Mouse (Mus musculus) limb, embryonic 14.5 days (tissue): ENCODE data around the gene Cadps. TPM values are rescaled to one million over a fixed set of nuclear protein-coding genes. Genes with fewer than 3 reads are reported as not detected.

Source experiments
- ATAC-seq: fragments of 200-750 bp; cut with Nextera tagmentation; 2 replicates; pipeline ENCODE4 v1.8.0; 2017; ENCODE audit warnings: low read depth, moderate number of reproducible peaks, moderate TSS enrichment; ENCODE audit not compliant: low FRiP score
- DNase-seq: peaks from one replicate; pipeline ENCODE4 v3.0.0-alpha.2; 2015; ENCODE audit warnings: low spot score
- H3K27ac ChIP-seq: fragments of 300-500 bp; sonication (generic); replicated peaks from 2 replicates; pipeline ENCODE4 v1.5.1; 2014; ENCODE audit warnings: low read depth, mild to moderate bottlenecking, low read length, moderate library complexity, mixed read lengths
- H3K27me3 ChIP-seq: fragments of 300-500 bp; sonication (generic); 2 replicates; pipeline ENCODE4 v1.6.1; 2014; ENCODE audit warnings: low read length, mixed read lengths; ENCODE audit not compliant: control insufficient read depth, insufficient read depth
- H3K36me3 ChIP-seq: fragments of 300-500 bp; sonication (generic); 2 replicates; pipeline ENCODE4 v1.6.1; 2014; ENCODE audit warnings: mild to moderate bottlenecking, low read length, moderate library complexity, mixed read lengths; ENCODE audit not compliant: control insufficient read depth, insufficient read depth
- H3K4me1 ChIP-seq: fragments of 300-500 bp; sonication (generic); 2 replicates; pipeline ENCODE4 v1.6.1; 2014; ENCODE audit warnings: antibody characterized with exemption, low read length, mixed read lengths; ENCODE audit not compliant: control insufficient read depth, insufficient read depth
- H3K4me2 ChIP-seq: fragments of 300-500 bp; sonication (generic); replicated peaks from 2 replicates; pipeline ENCODE4 v1.6.1; 2014; ENCODE audit warnings: low read depth, mild to moderate bottlenecking, low read length, moderate library complexity; ENCODE audit not compliant: severe bottlenecking
- H3K4me3 ChIP-seq: fragments of 300-500 bp; sonication (generic); replicated peaks from 2 replicates; pipeline ENCODE4 v1.5.1; 2014; ENCODE audit warnings: low read length
- H3K9ac ChIP-seq: fragments of 300-500 bp; sonication (generic); 2 replicates; pipeline ENCODE4 v1.6.1; 2014; ENCODE audit warnings: mild to moderate bottlenecking, low read depth, low read length, moderate library complexity; ENCODE audit not compliant: severe bottlenecking
- H3K9me3 ChIP-seq: fragments of 300-500 bp; sonication (generic); 2 replicates; pipeline ENCODE4 v1.6.1; 2016; ENCODE audit warnings: low read length; ENCODE audit not compliant: control insufficient read depth
- POLR2A ChIP-seq: fragments of 200-500 bp; IDR thresholded peaks from 2 replicates; pipeline ENCODE4 v1.8.0; 2012; ENCODE audit warnings: inconsistent platforms, mild to moderate bottlenecking, moderate library complexity, borderline replicate concordance; ENCODE audit not compliant: insufficient read depth, insufficient read length; ENCODE audit errors: extremely low read depth
- WGBS: fragments of 180-500 bp; shearing (Covaris S2); extraction: QIAGEN DNeasy Blood & Tissue Kit; methylation state at CpG from one replicate; pipeline ENCODE4 v1.1.7; 2014; 5-methylcytosine and 5-hydroxymethylcytosine counted together
- polyA plus RNA-seq, 2 experiments: library from polyadenylated mRNA; depleted of rRNA in 1 of 2; stranded (reverse) in 1 of 2; unstranded in 1 of 2; fragments of >200 nt; fragmentation: Nextera tagmentation in 1 of 2; extraction: Ambion mirVana in 1 of 2; gene quantifications; 2 replicates each; pipeline versions ENCODE4 v1.2.1 to v1.2.3; 2012 to 2014

The Cadps gene
- polyA plus RNA-seq, 2 experiments: 4.9 to 5.9 TPM

DNA sequence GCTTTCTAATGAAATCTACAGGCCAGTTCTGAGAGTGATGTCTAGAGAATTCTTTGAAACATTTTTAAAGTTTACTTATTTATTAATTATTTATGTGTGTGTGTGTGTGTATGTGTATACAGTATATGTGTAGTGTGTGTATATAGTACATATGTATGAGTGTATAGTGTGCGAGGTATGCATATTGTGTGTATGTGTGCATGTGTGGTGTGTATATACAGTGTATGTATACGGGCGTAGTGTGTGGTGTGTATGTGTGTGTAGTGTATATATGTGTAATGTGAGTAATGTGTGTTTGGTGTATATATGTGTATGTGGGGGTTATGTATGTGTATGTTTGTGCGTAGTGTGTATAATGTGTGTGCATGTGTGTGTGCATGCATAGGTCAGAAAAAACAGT, 275.4 kb downstream of the Cadps start:
- WGBS: 95% methylated on average over 4 of the region's 4 CpGs
- H3K4me2 ChIP-seq: no peak overlapping the region
- no peak overlapping the region for H3K4me3 ChIP-seq
- H3K36me3 ChIP-seq: no peaks in the 10 kb centered on the region
- TF ChIP-seq POLR2A: no peak
- H3K27me3 ChIP-seq: no peaks in the 10 kb centered on the region
- no peak overlapping the region for H3K9ac ChIP-seq
- no peaks in the 10 kb centered on the region for H3K9me3 ChIP-seq
- no peak overlapping the region for H3K27ac ChIP-seq
- DNase-seq (no peak), ATAC-seq (no peak)
- no peaks in the 10 kb centered on the region for H3K4me1 ChIP-seq

DNA sequence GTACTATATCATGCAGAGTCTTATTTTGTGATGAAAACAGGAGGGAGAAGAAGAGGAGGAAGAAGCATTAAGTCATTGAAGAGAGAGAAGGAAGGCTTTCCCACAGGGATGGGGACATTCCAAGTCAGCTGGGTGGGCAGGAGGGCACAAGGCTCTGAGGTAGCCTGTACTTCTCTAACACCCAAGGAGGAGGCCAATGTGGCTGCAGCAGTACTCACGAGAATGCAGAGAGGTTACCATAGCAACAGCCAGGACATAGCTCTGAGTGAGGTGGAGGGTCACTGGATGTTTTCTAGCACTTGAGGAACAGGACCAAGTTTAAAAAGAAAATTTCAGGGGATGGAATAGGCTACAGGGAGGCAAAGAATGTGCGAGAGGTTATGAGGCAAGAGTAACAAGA, 281.1 kb downstream of the Cadps start:
- H3K9me3 ChIP-seq: no peaks in the 10 kb centered on the region
- no peak for ATAC-seq
- H3K27me3 ChIP-seq: no peaks in the 10 kb centered on the region
- no peak overlapping the region for H3K4me2 ChIP-seq
- TF ChIP-seq POLR2A: no peak
- H3K4me3 ChIP-seq: no peak overlapping the region
- no peaks in the 10 kb centered on the region for H3K4me1 ChIP-seq
- H3K27ac ChIP-seq: no peak overlapping the region
- 50% methylated on average over 2 of the region's 2 CpGs for WGBS
- no peak for DNase-seq
- no peak overlapping the region for H3K9ac ChIP-seq
- H3K36me3 ChIP-seq: no peaks in the 10 kb centered on the region

GRCm38 (mm10) chr14:12539071-12539470, 283.8 kb downstream of the Cadps start:
- H3K27me3 ChIP-seq: no peaks in the 10 kb centered on the region
- no peak overlapping the region for H3K9ac ChIP-seq
- WGBS: 74% methylated on average over 5 of the region's 5 CpGs
- TF ChIP-seq POLR2A: no peak
- H3K9me3 ChIP-seq: no peaks in the 10 kb centered on the region
- H3K4me2 ChIP-seq: no peak overlapping the region
- no peak overlapping the region for H3K27ac ChIP-seq
- DNase-seq: no peak
- H3K4me3 ChIP-seq: no peak overlapping the region
- no peaks in the 10 kb centered on the region for H3K4me1 ChIP-seq
- H3K36me3 ChIP-seq: no peaks in the 10 kb centered on the region
- ATAC-seq: no peak

DNA sequence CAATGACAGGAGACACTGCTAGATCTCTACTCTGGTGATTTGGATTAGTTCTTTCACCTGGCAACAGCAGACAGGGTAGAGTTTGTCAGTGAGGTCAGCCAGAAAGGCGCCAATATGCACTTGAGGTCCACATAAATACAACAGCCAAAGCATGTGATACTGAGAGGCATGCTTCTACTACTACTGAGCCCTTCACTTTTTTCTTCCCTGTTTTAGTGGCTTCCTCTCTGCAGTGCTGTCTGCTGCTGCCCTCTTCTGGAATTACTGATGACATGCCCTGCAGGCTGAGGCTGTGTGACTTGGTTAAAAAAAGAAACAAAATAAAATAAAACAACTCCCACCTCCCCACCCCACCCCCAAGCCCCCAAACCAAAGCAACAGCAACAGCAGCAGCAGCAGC, 291.8 kb downstream of the Cadps start:
- H3K27ac ChIP-seq: no peak overlapping the region
- no peaks in the 10 kb centered on the region for H3K9me3 ChIP-seq
- no peaks in the 10 kb centered on the region for H3K36me3 ChIP-seq
- no peak for TF ChIP-seq POLR2A
- no peaks in the 10 kb centered on the region for H3K27me3 ChIP-seq
- no peak overlapping the region for H3K4me3 ChIP-seq
- H3K4me1 ChIP-seq: no peaks in the 10 kb centered on the region
- DNase-seq (peak; percentile 38), ATAC-seq (no peak; the same call in 1 of the 2 replicates)
- H3K4me2 ChIP-seq: no peak overlapping the region
- 26% methylated on average over 1 of the region's 1 CpGs for WGBS
- no peak overlapping the region for H3K9ac ChIP-seq

DNA sequence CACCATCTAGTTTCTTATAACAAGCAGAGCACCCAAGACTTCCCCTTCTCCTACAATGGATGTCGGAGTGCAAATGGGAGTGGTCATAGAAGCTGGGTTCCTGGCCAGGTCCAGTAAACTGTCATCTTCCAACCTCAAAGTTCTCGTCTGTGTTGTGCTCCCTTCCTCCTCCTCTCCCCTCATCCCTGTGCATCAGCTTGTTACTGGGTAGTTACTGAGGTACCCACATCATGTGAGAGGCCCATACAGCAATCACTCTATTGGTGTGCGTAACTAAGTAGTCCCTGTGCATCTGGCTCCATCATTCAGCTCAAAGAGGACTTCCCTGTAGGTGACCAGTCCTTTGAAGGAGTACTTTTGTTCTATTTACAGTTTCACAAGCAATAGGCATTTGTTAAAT, 292.3 kb downstream of the Cadps start:
- ATAC-seq: no peak
- DNase-seq: no peak
- TF ChIP-seq POLR2A: no peak
- no peak overlapping the region for H3K4me2 ChIP-seq
- no peaks in the 10 kb centered on the region for H3K9me3 ChIP-seq
- H3K9ac ChIP-seq: no peak overlapping the region
- no peaks in the 10 kb centered on the region for H3K4me1 ChIP-seq
- H3K4me3 ChIP-seq: no peak overlapping the region
- no peaks in the 10 kb centered on the region for H3K36me3 ChIP-seq
- 72% methylated on average over 3 of the region's 3 CpGs for WGBS
- H3K27me3 ChIP-seq: no peaks in the 10 kb centered on the region
- no peak overlapping the region for H3K27ac ChIP-seq

DNA sequence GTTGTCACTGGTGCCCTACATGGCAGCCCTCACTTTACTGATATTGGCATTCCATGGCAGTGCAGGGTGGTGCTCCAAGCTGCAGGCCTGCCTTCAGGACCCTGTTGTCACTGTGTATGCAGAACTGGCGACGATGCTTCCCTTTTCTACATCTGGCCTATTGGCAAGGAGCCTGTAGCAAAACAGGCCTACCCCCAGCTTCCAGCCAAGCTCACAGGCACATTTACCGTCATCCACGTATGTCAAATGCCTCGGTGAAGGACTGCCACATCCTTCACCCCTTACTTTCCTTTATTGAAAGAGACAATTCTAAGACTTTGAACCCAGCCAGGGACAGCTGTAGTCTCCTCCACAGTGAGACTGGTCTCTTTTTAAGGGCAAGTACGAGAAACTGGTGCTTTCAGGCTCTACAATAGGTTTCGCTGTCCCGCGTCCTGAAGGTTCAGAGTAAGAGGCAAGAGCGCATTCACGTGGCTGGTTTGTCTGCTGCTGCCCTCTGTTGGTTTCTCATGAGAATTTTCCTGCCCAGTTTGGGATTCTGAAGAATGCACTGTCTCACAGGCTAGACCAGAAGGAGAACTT, 292.8 kb downstream of the Cadps start:
- Histone ChIP-seq H3K9me3 (no peaks in the 10 kb centered on the region), H3K36me3 (no peaks in the 10 kb centered on the region), H3K9ac (no peak overlapping the region), H3K27ac (no peak overlapping the region), H3K27me3 (no peaks in the 10 kb centered on the region), H3K4me3 (no peak overlapping the region), H3K4me1 (no peaks in the 10 kb centered on the region), H3K4me2 (no peak overlapping the region)
- DNase-seq: peak; percentile 91
- WGBS: 7% methylated on average over 11 of the region's 11 CpGs
- ATAC-seq: peak; percentile 50; the same call in 1 of the 2 replicates
- TF ChIP-seq POLR2A: no peak
